Mouse (Mus musculus) embryonic facial prominence, embryonic 13.5 days (tissue): Measurements from ENCODE around the gene Kcnk4. TPM values are rescaled to one million over a fixed set of nuclear protein-coding genes. Genes with fewer than 3 reads are reported as not detected.
"Not testable (repeated sequence)": the region's sequence is repeated elsewhere in the genome, so short reads cannot be mapped to it uniquely, and the experiment has no call there.

Experiments used
- ATAC-seq: fragments of 200-750 bp; cut with Nextera tagmentation; 2 replicates; pipeline ENCODE4 v1.8.0; 2017; ENCODE audit warnings: low read depth; ENCODE audit not compliant: insufficient number of reproducible peaks, insufficient read depth, low FRiP score, low TSS enrichment
- H3K27ac ChIP-seq: fragments of 300-500 bp; sonication (generic); 2 replicates; pipeline ENCODE4 v1.5.1; 2015; ENCODE audit warnings: moderate library complexity, mild to moderate bottlenecking, inconsistent platforms
- H3K27me3 ChIP-seq: fragments of 300-500 bp; sonication (generic); 2 replicates; pipeline ENCODE4 v1.6.1; 2015; ENCODE audit warnings: mild to moderate bottlenecking, inconsistent platforms
- H3K36me3 ChIP-seq: fragments of 300-500 bp; sonication (generic); 2 replicates; pipeline ENCODE4 v1.6.1; 2015; ENCODE audit warnings: mild to moderate bottlenecking, inconsistent platforms
- H3K4me1 ChIP-seq: fragments of 300-500 bp; sonication (generic); 2 replicates; pipeline ENCODE4 v1.6.1; 2015; ENCODE audit warnings: inconsistent platforms
- H3K4me2 ChIP-seq: fragments of 300-500 bp; sonication (generic); 2 replicates; pipeline ENCODE4 v1.6.1; 2015; ENCODE audit warnings: moderate library complexity, mild to moderate bottlenecking, inconsistent platforms
- H3K4me3 ChIP-seq: fragments of 300-500 bp; sonication (generic); 2 replicates; pipeline ENCODE4 v1.5.1; 2015; ENCODE audit warnings: mild to moderate bottlenecking, inconsistent platforms
- H3K9ac ChIP-seq: fragments of 300-500 bp; sonication (generic); 2 replicates; pipeline ENCODE4 v1.6.1; 2015; ENCODE audit warnings: mild to moderate bottlenecking, inconsistent platforms
- H3K9me3 ChIP-seq: fragments of 300-500 bp; sonication (generic); 2 replicates; pipeline ENCODE4 v1.6.1; 2016; ENCODE audit warnings: inconsistent platforms
- WGBS: fragments of 180-500 bp; shearing (Covaris S2); methylation state at CpG from one replicate; pipeline ENCODE4 v1.1.7; 2015; ENCODE audit warnings: mixed read lengths; 5-methylcytosine and 5-hydroxymethylcytosine counted together
- polyA plus RNA-seq: library from polyadenylated mRNA; unstranded; fragments of >200 nt; fragmentation: Nextera tagmentation; extraction: Ambion mirVana; gene quantifications from 2 replicates; pipeline ENCODE4 v1.2.1, GENCODE M21; 2015

Kcnk4 gene
- polyA plus RNA-seq, 1 experiment from 2014 or later: 1.2 TPM

DNA sequence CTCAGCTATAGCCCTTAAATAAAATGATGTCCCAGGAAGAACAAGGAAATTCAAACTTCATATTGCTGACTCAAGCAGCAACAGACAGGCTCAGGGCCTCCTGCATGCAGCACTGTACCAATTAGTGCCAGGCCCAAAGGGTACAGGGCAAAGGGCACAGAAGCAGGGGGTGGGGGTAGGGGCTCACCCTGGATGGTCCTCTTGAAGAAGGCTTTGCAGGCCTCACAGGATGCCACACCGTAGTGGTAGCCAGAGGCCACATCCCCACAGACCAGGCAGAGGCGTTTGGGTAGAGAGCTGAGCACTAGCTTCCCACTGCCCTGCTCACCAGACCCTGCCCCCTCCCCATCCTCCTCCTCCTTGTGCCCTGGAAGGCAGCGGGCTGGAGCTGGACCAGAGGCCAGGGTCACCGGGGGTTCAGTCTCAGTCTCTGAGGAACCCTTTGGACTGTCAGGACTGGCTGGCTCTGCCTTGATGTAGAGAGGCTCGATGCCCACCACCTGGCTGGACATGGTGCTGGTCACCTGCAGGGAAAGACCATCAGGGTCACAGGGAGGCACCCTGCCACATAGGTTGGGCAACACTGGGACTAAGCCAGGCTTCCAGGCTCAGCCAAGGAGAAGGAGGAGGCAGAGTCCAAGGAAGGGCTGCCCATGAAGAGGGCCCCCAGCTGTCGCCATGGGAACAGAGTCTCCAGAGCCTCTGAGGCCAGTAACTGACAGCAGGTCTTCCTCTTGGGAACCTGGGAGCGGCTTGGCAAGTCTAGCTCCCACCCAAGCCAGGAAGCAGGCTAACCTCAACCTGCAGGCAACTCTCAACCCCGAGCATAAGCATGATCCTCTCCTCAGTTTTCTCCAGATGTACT lies 14.2 kb downstream of the Kcnk4 start:
- no peak for ATAC-seq
- Histone ChIP-seq H3K27ac (no peak overlapping the region), H3K4me2 (peak overlapping the region; percentile 93), H3K9ac (peak overlapping the region; percentile 78), H3K4me3 (peak overlapping the region; percentile 79), H3K36me3 (no peaks in the 10 kb centered on the region), H3K9me3 (no peaks in the 10 kb centered on the region), H3K27me3 (peaks cover 28% of the 10 kb centered on the region), H3K4me1 (peaks cover 29% of the 10 kb centered on the region)
- WGBS: 37% methylated on average over 8 of the region's 8 CpGs

DNA sequence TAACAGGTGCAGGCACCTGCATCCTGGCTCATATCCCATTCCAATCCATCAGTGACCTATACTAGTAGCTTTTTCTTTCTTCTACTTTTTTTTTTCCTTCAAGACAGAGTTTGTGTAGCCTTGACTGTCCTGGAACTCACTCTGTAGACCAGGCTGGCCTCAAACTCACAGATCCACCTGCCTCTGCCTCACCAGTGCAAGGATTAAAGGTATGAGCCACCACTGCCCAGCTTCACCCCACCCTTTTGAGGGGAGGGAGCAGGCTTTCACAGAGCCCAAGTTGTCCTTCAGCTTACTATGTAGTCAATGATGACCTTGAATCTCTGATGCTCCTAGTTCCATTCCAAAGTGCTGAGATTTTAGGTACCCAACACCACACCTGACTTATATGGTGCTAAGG lies 14.9 kb downstream of the Kcnk4 start:
- Histone ChIP-seq H3K4me1 (peaks cover 23% of the 10 kb centered on the region), H3K9me3 (no peaks in the 10 kb centered on the region), H3K36me3 (0 out of 2 replicates have a peak, but pooled peaks cover 2% of the 10 kb centered on the region), H3K27me3 (peaks cover 22% of the 10 kb centered on the region), H3K27ac (no peak overlapping the region), H3K9ac (no peak overlapping the region), H3K4me2 (no peak overlapping the region), H3K4me3 (no peak overlapping the region)
- no peak for ATAC-seq

DNA sequence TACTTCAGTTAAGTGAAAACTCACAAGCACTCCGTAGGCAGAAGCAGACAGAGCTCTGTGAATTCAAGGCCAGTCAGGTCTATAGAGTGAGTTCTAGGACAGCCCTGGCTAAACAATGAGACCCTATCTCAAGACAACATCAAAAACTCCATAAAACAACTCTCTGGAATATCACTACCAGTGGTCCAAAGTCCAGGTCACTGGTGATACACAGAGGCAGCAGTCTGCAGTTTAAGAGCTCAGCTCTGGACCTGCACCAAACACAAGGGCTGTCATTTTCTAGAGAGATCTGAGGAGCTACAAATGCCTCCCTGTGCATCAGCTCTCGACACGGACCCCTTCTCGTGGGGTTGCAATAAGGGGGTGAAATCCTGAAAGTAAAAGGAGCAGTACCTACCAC lies 16.0 kb downstream of the Kcnk4 start:
- Histone ChIP-seq H3K27me3 (peaks cover 11% of the 10 kb centered on the region), H3K4me2 (no peak overlapping the region), H3K27ac (no peak overlapping the region), H3K4me3 (no peak overlapping the region), H3K9me3 (no peaks in the 10 kb centered on the region), H3K4me1 (peaks cover 23% of the 10 kb centered on the region), H3K9ac (no peak overlapping the region), H3K36me3 (peaks cover 13% of the 10 kb centered on the region)
- 87% methylated on average over 4 of the region's 4 CpGs for WGBS
- no peak for ATAC-seq

DNA sequence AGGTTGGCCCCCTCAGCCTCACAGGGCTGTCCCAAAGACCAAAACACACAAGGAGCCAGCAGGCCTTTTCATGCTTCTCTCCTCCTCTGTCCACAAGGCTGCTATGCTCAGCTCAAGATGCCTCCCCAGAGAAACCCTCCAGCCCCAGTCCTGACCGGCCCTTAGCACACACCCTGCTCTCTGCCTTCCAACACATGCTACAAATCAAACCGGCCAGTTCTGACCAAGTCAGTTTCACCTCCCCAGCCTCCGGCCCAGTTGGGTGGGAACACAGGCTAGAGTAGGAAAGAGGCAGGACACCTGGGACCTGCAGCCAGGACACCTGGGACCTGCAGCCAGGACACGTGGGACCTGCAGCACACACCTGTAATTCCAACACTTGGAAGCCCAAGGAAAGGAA lies 17.8 kb downstream of the Kcnk4 start:
- peaks cover 31% of the 10 kb centered on the region for H3K36me3 ChIP-seq
- H3K9me3 ChIP-seq: no peaks in the 10 kb centered on the region
- no peak overlapping the region for H3K9ac ChIP-seq
- no peak overlapping the region for H3K27ac ChIP-seq
- 80% methylated on average over 4 of the region's 4 CpGs for WGBS
- no peak overlapping the region for H3K4me2 ChIP-seq
- H3K27me3 ChIP-seq: no peaks in the 10 kb centered on the region
- peaks cover 19% of the 10 kb centered on the region for H3K4me1 ChIP-seq
- ATAC-seq: no peak
- no peak overlapping the region for H3K4me3 ChIP-seq

DNA sequence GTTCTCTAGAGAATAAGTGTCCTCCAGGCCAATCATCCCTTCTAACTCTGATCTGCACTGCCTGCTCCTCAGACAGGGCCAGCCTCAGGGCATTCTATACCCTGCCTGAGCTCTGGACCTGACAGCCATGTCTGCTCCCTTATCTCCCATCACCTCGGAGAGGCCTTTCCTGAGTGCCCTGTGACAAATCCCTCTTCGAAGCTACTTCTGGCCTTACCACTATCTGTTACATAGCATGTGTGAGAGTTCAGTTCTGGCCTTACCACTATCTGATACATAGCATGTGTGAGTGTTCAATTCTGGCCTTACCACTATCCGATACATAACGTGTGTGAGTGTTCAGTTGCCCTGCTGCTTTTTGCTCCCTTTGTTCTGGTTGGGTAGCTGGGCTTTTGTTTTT lies 19.0 kb downstream of the Kcnk4 start:
- Histone ChIP-seq H3K4me1 (peaks cover 17% of the 10 kb centered on the region), H3K27ac (no peak overlapping the region), H3K36me3 (peaks cover 37% of the 10 kb centered on the region), H3K4me3 (no peak overlapping the region), H3K27me3 (no peaks in the 10 kb centered on the region), H3K4me2 (no peak overlapping the region), H3K9me3 (no peaks in the 10 kb centered on the region), H3K9ac (no peak overlapping the region)
- no peak for ATAC-seq
- 79% methylated on average over 4 of the region's 4 CpGs for WGBS

DNA sequence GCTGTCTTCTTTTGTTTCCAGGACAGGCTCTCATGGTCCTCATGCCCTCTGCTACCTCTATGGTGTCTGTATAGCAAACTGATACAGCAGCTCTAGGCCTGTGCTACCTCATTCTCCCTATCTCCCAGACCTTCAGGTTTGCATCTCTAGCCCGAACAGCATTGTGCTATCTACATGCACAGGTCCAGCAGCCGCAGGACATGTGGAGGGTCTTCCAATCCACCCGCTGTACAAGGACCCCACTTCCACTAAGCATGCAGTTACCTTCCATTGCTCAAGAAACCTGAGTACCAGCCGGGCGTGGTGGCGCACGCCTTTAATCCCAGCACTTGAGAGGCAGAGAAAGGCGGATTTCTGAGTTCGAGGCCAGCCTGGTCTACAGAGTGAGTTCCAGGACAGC lies 19.8 kb downstream of the Kcnk4 start:
- Histone ChIP-seq H3K4me1 (peaks cover 10% of the 10 kb centered on the region), H3K4me3 (no peak overlapping the region), H3K4me2 (no peak overlapping the region), H3K27ac (no peak overlapping the region), H3K9ac (no peak overlapping the region), H3K27me3 (no peaks in the 10 kb centered on the region), H3K36me3 (peaks cover 37% of the 10 kb centered on the region), H3K9me3 (no peaks in the 10 kb centered on the region)
- ATAC-seq: no peak
- WGBS: 86% methylated on average over 9 of the region's 9 CpGs

DNA sequence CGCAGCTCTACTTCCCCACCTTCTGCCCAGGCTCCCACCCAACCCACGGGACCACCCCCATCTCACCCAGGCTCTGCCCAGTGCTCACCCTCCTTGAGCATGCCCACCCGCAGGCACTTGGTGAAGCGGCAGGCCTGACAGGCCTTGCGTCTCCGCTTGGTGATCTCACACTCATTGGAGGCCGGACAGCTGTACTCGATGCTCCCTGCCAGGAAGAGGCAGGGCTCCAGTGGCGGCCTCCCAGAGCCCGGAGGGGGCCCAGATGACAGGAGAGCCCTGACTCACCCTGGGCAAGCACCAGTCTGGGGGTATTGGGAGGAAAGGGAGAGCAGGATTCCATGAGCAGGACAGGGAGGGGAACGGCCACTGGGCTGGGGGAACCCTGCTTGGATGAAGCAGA lies 20.3 kb downstream of the Kcnk4 start:
- Histone ChIP-seq H3K4me2 (no peak overlapping the region), H3K9me3 (no peaks in the 10 kb centered on the region), H3K4me3 (no peak overlapping the region), H3K4me1 (peaks cover 10% of the 10 kb centered on the region), H3K36me3 (peaks cover 37% of the 10 kb centered on the region), H3K27ac (no peak overlapping the region), H3K9ac (no peak overlapping the region), H3K27me3 (no peaks in the 10 kb centered on the region)
- no peak for ATAC-seq
- 85% methylated on average over 11 of the region's 11 CpGs for WGBS

DNA sequence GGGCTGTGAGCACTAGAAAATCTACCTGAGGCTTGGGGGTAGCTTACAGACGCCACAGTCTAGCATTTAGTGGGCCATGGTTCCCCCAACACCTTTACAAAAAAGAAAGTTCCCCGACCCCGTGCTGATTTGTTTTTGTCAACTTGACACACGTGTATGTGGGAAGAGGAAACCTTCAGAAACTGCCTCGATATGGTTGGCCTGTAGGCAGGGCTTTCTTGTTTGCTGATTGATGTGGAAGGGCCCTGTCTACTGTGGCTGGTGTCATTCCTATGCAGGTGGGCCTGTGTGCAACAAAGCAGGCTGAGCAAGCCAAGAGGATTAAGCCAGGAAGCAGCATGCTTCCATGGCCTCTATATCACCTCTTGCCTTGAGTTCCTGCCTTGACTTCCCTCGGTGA lies 21.3 kb downstream of the Kcnk4 start:
- H3K4me3 ChIP-seq: no peak overlapping the region
- ATAC-seq: no peak
- H3K36me3 ChIP-seq: peaks cover 37% of the 10 kb centered on the region
- no peaks in the 10 kb centered on the region for H3K27me3 ChIP-seq
- WGBS: 93% methylated on average over 6 of the region's 6 CpGs
- H3K27ac ChIP-seq: no peak overlapping the region
- no peaks in the 10 kb centered on the region for H3K9me3 ChIP-seq
- no peak overlapping the region for H3K4me2 ChIP-seq
- peaks cover 18% of the 10 kb centered on the region for H3K4me1 ChIP-seq
- H3K9ac ChIP-seq: no peak overlapping the region

DNA sequence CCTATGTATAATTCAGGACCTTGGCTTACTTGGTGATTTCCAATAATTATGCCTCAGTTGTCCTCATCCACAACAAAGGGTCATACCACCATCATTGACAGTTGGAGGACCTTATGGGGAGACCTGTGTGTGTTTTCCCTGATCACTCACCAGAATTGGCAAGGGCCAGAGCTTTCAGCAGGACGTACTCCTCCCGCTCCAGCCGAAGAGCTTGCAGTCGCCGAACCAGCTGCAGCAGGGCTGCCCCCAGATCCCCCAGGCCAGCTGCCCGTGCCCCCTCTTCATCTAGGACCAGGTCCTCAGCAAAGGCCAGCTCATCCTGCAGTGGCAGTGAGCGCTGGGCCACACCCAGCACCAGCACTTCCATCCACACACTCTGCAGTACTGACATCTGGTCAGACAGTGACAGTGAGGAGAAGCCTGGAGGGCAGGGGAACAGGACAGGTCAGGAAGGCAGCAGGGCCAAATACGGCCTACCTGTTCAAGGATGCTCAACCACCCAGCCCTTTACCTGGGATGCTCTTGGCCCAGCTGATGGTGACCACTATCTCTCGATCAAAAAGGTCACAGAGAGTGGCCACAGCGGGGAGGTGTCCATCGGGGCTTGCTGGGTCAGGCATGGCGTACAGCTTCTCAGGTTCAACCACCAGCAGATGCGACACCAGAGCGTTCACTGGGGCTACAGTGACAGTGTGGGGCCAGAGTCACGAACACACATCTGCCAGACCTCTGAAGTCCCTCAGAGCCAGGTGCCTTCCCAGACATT lies 21.9 kb downstream of the Kcnk4 start:
- no peak for ATAC-seq
- Histone ChIP-seq H3K27me3 (no peaks in the 10 kb centered on the region), H3K4me1 (peaks cover 24% of the 10 kb centered on the region), H3K4me3 (no peak overlapping the region), H3K4me2 (no peak overlapping the region), H3K27ac (no peak overlapping the region), H3K36me3 (peaks cover 39% of the 10 kb centered on the region), H3K9me3 (no peaks in the 10 kb centered on the region), H3K9ac (no peak overlapping the region)
- 92% methylated on average over 15 of the region's 15 CpGs for WGBS

DNA sequence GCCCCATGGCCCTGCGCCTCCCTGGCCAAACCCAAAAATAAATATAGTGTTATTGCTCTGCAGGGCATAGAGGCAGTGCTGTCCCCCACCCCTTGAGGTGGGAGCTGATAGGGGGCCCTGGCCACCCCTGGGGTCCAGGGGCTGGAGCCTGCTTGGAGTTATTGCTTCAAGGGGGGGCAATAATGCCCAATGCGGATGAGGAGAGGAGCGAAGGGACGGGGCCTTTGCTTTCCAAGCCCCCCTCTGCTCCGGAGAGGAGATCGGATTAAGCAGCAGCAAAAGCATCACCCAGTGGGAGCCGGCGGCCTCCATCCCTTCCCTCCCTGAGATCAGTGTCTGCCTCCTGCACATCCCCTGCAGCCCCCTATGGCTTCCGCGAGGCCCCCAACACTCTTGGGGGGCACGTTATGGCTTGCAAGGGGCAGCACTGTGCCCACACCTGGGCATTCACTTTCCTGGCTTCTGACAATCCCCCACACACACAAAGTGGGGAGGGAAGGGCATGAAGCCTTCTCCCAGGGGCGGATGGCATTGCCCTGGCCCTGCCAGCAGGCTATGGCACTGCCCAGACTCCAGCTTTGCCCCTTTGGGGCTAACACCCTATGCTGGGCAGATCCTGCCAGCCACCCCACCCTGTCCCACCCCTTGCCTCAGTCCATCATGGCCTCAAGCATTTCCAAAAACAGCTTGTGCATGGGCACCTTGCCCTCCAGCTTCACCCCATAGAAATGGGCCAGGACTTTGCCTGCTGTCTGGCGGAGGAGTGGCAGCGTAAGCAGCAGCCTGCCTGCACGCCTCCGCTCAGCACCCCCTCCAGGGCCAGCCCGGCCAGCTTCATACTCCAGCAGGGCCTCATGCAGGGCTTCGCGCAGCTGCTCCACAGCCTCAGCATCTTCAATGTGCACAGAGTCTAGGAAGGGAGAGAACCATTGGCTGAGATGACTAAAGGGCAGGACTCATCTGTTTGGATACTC lies 22.9 kb downstream of the Kcnk4 start:
- Histone ChIP-seq H3K27ac (peak overlapping the region; percentile 34; the same call in 1 of the 2 replicates), H3K36me3 (peaks cover 49% of the 10 kb centered on the region), H3K4me2 (peak overlapping the region; percentile 81), H3K4me1 (peaks cover 28% of the 10 kb centered on the region), H3K27me3 (no peaks in the 10 kb centered on the region), H3K9ac (peak overlapping the region; percentile 58), H3K4me3 (peak overlapping the region; percentile 68), H3K9me3 (no peaks in the 10 kb centered on the region)
- WGBS: 87% methylated on average over 19 of the region's 19 CpGs
- ATAC-seq: no peak

DNA sequence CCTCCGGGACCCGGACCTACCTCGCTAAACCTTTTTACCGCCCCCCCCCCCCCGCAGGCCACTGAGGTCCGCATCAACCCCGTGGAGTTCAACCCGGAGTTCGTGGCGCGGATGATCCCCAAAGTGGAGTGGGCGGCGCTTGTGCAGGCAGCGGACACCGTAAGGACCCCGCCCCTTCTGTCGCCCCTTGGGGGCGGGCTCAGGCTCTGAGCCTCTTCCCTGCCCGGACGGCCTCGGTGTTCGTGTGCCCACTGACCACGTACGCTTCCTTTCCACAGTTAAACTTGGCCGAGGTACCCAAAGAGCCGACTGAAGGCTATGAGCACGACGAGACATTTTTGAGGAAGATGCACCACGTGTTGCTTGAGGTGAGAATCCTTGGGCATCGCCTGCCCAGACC lies 24.0 kb downstream of the Kcnk4 start:
- peaks cover 59% of the 10 kb centered on the region for H3K36me3 ChIP-seq
- not testable (repeated sequence) for ATAC-seq, H3K9me3 ChIP-seq, H3K27me3 ChIP-seq
- H3K9ac ChIP-seq: peak overlapping the region; percentile 78
- H3K4me3 ChIP-seq: peak overlapping the region; percentile 68
- peak overlapping the region; percentile 99 for H3K27ac ChIP-seq
- H3K4me2 ChIP-seq: peak overlapping the region; percentile 81
- H3K4me1 ChIP-seq: peaks cover 28% of the 10 kb centered on the region
- WGBS: under 1% methylated on average over 30 of the region's 30 CpGs
